In the genomic region with DNA sequence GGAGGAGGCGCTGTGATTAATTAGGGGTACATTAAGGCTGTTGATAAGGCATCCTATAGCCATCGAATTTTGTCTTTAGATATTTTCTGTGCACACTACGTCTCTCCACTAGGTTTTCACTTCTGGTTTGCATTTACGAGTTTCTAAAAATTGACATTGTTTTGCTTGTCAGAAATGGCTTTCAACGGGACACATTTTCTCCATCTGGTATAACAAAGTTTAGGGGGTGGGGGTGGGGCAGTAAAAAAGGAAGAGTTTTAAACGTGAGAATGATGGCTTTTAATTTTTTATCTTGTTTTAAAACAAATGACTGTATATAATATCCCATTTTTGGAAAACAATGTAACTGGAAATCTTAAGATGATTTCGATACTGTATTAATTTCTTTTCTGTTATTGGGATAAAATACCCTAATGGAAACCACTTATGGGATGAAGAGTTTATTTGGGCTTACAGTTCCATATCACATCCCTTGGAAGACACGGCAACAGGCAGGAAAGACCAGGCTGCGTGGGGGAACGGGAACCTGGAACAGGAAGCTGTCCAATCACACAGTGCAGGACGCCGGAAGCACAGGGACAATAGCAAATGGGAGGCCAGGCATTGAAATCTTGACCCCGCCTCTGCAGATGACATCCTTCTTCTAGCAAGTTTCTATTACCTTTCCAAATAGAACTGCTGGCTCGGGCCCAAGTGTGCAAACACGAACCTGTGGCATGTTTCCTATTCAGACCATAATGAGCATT, we compare ENCODE assay signal across 9 mouse cellular contexts.
DNase-seq lines count a peak whose midpoint lies in the region; ATAC-seq and TF ChIP-seq lines count a peak whose summit lies in the region.
"Had no signal": no experiment of that assay in that cellular context is flagged by ENCODE, and none has a peak within 500 bp of the region (broad histone marks: within the 10 kb centered on the region; RNA-seq: fewer than 3 reads in every experiment).

No protein-coding gene starts in this region.

- peak overlapping the region; percentile 49 for H3K4me2 ChIP-seq in heart, postnatal 0 days (ENCODE audit: low read depth, low read length)
- 0 out of 2 replicates have a peak overlapping the region, but pooled peaks have one; percentile 5 for H3K4me2 ChIP-seq in midbrain, embryonic 13.5 days (replicated peaks)
- H3K4me2 ChIP-seq in midbrain, embryonic 11.5 days = no peak overlapping the region
- peak overlapping the region; percentile 45 for H3K4me2 ChIP-seq in hindbrain, embryonic 16.5 days (ENCODE audit: low read length)
- peak overlapping the region; percentile 43 for H3K4me2 ChIP-seq in stomach, embryonic 16.5 days (ENCODE audit: low read depth, low read length)

- no peak for ATAC-seq in heart, postnatal 0 days (ENCODE audit: insufficient read depth, low read depth)
- 0 out of 2 replicates have a peak, but pooled peaks have one; percentile 24 for ATAC-seq in midbrain, embryonic 13.5 days
- ATAC-seq in midbrain, embryonic 11.5 days (ENCODE audit: low FRiP score) = no peak
- ATAC-seq in hindbrain, embryonic 16.5 days = no peak
- no peak for ATAC-seq in stomach, embryonic 16.5 days (ENCODE audit: insufficient read depth, low FRiP score)

- no peak for TF ChIP-seq CTCF in heart, postnatal 0 days (IDR thresholded peaks at IDR 0.05; ENCODE audit: low read depth)

- no peak overlapping the region for H3K27ac ChIP-seq in heart, postnatal 0 days (ENCODE audit: low read depth)
- no peak overlapping the region for H3K27ac ChIP-seq in midbrain, embryonic 13.5 days
- H3K27ac ChIP-seq in midbrain, embryonic 11.5 days (ENCODE audit: low read depth, low read length) = no peak overlapping the region
- H3K27ac ChIP-seq in hindbrain, embryonic 16.5 days (ENCODE audit: low read depth, low read length) = no peak overlapping the region
- no peak overlapping the region for H3K27ac ChIP-seq in stomach, embryonic 16.5 days (ENCODE audit: low read length)

- no peaks in the 10 kb centered on the region for H3K9me3 ChIP-seq in heart, postnatal 0 days (replicated peaks; ENCODE audit: control insufficient read depth, low read length)
- H3K9me3 ChIP-seq in midbrain, embryonic 13.5 days = no peaks in the 10 kb centered on the region
- no peaks in the 10 kb centered on the region for H3K9me3 ChIP-seq in midbrain, embryonic 11.5 days (ENCODE audit: control insufficient read depth, low read length)
- H3K9me3 ChIP-seq in hindbrain, embryonic 16.5 days (ENCODE audit: control insufficient read depth, low read length) = no peaks in the 10 kb centered on the region
- no peaks in the 10 kb centered on the region for H3K9me3 ChIP-seq in stomach, embryonic 16.5 days (replicated peaks; ENCODE audit: control insufficient read depth, low read length)

- TF ChIP-seq EP300 in heart, postnatal 0 days (IDR thresholded peaks at IDR 0.05; ENCODE audit: low read depth) = no peak

- no peak for DNase-seq in heart, postnatal 0 days (ENCODE audit: low spot score)
- DNase-seq in heart, adult 18-20 months = no peak
- DNase-seq in midbrain, embryonic 11.5 days (ENCODE audit: low spot score, missing footprints) = no peak
- no peak for DNase-seq in spleen, adult 12 weeks (ENCODE audit: low spot score)
- no peak for DNase-seq in adrenal gland, adult 2 months

- no peak overlapping the region for H3K9ac ChIP-seq in heart, postnatal 0 days (replicated peaks; ENCODE audit: low read depth, low read length)
- H3K9ac ChIP-seq in midbrain, embryonic 13.5 days (replicated peaks) = no peak overlapping the region
- no peak overlapping the region for H3K9ac ChIP-seq in midbrain, embryonic 11.5 days (ENCODE audit: low read length)
- no peak overlapping the region for H3K9ac ChIP-seq in hindbrain, embryonic 16.5 days (ENCODE audit: low read depth, low read length)
- H3K9ac ChIP-seq in stomach, embryonic 16.5 days (ENCODE audit: low read length) = no peak overlapping the region

- H3K27me3 ChIP-seq in heart, postnatal 0 days (ENCODE audit: control insufficient read depth, insufficient read depth, low read length) = no peaks in the 10 kb centered on the region
- no peaks in the 10 kb centered on the region for H3K27me3 ChIP-seq in midbrain, embryonic 13.5 days
- no peaks in the 10 kb centered on the region for H3K27me3 ChIP-seq in midbrain, embryonic 11.5 days (ENCODE audit: control insufficient read depth, insufficient read depth, low read length)
- no peaks in the 10 kb centered on the region for H3K27me3 ChIP-seq in hindbrain, embryonic 16.5 days (replicated peaks; ENCODE audit: control insufficient read depth, insufficient read depth, low read length)
- no peaks in the 10 kb centered on the region for H3K27me3 ChIP-seq in stomach, embryonic 16.5 days (ENCODE audit: control insufficient read depth, insufficient read depth, low read length)

- no peak overlapping the region for H3K4me3 ChIP-seq in heart, postnatal 0 days (ENCODE audit: low read depth, low read length)
- no peak overlapping the region for H3K4me3 ChIP-seq in midbrain, embryonic 13.5 days (replicated peaks)
- no peak overlapping the region for H3K4me3 ChIP-seq in midbrain, embryonic 11.5 days (ENCODE audit: low read depth, low read length)
- no peak overlapping the region for H3K4me3 ChIP-seq in hindbrain, embryonic 16.5 days (ENCODE audit: low read length)
- no peak overlapping the region for H3K4me3 ChIP-seq in stomach, embryonic 16.5 days (replicated peaks; ENCODE audit: low read length)

- peaks cover 11% of the 10 kb centered on the region; the same call in 1 of the 2 replicates for H3K4me1 ChIP-seq in heart, postnatal 0 days (ENCODE audit: control insufficient read depth, insufficient read depth)
- H3K4me1 ChIP-seq in midbrain, embryonic 13.5 days (replicated peaks) = 0 out of 2 replicates have a peak, but pooled peaks cover 5% of the 10 kb centered on the region
- no peaks in the 10 kb centered on the region for H3K4me1 ChIP-seq in midbrain, embryonic 11.5 days (ENCODE audit: control insufficient read depth, insufficient read depth, low read length)
- H3K4me1 ChIP-seq in hindbrain, embryonic 16.5 days (ENCODE audit: control insufficient read depth, insufficient read depth, low read depth, low read length) = no peaks in the 10 kb centered on the region
- no peaks in the 10 kb centered on the region for H3K4me1 ChIP-seq in stomach, embryonic 16.5 days (ENCODE audit: control insufficient read depth, insufficient read depth, low read length)

- WGBS in heart, postnatal 0 days = 61% methylated on average over 15 of the region's 15 CpGs
- 76% methylated on average over 15 of the region's 15 CpGs for WGBS in midbrain, embryonic 13.5 days
- 74% methylated on average over 15 of the region's 15 CpGs for WGBS in midbrain, embryonic 11.5 days
- WGBS in hindbrain, embryonic 16.5 days = 62% methylated on average over 15 of the region's 15 CpGs
- WGBS in stomach, embryonic 16.5 days = 59% methylated on average over 15 of the region's 15 CpGs

- no peaks in the 10 kb centered on the region for H3K36me3 ChIP-seq in heart, postnatal 0 days (replicated peaks; ENCODE audit: control insufficient read depth, insufficient read depth, low read length)
- no peaks in the 10 kb centered on the region for H3K36me3 ChIP-seq in midbrain, embryonic 13.5 days
- H3K36me3 ChIP-seq in midbrain, embryonic 11.5 days (ENCODE audit: control insufficient read depth, insufficient read depth, low read length) = no peaks in the 10 kb centered on the region
- no peaks in the 10 kb centered on the region for H3K36me3 ChIP-seq in hindbrain, embryonic 16.5 days (ENCODE audit: control insufficient read depth, insufficient read depth, low read length)
- H3K36me3 ChIP-seq in stomach, embryonic 16.5 days (ENCODE audit: control insufficient read depth, insufficient read depth, low read length) = no peaks in the 10 kb centered on the region
- H3K36me3 ChIP-seq: G1E had no signal
